Mouse (Mus musculus) erythroblast, embryonic 14.5 days (primary cell): ENCODE measurements around the gene Dab1.

Experiments used
- GATA1 ChIP-seq: IDR thresholded peaks from 2 replicates; pipeline ENCODE4 v1.6.1; 2012; ENCODE audit warnings: low read length, inconsistent platforms, mixed read lengths
- TAL1 ChIP-seq: IDR thresholded peaks from 3 replicates; pipeline ENCODE4 v1.6.1; 2012; ENCODE audit warnings: low read length, inconsistent platforms, mixed read lengths

DNA sequence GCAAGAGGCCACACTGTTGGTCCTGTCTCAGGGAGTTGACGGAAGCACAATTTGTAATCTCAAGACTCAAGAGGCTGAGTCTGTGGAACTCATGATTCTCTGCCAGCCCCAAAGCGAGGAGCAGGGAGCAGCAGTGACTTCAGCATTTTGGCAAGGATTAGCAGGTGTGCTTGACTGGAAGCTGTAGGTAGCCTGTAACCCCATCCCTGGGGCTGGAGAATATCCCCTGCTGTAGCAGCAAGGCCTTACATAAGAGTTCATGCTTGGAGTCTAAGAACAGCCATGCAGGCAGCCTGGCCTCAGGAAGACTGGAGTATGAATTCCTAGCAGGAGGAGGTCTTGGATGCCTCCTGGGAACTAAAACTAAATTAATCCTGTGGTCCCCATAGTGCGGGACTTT, 849.5 kb downstream of the Dab1 start:
- TF ChIP-seq TAL1 (no peak), GATA1 (no peak)
